Mouse (Mus musculus) testis, adult 2 months (tissue): ENCODE results near the gene Gm45208. TPM values are rescaled to one million over a fixed set of nuclear protein-coding genes. Genes with fewer than 3 reads are reported as not detected.
A peak's percentile ranks its signal among the peaks of the same experiment; 100 is the strongest.

Experiments
- H3K27ac ChIP-seq: fragments of 200-500 bp; 2 replicates; pipeline ENCODE4 v1.5.1; 2012; ENCODE audit warnings: low read depth, low read length; ENCODE audit not compliant: control insufficient read depth, insufficient read depth
- H3K27me3 ChIP-seq: fragments of 200-500 bp; 2 replicates; pipeline ENCODE4 v1.6.1; 2012; ENCODE audit warnings: mild to moderate bottlenecking, low read length, moderate library complexity; ENCODE audit not compliant: control insufficient read depth, insufficient read depth
- H3K36me3 ChIP-seq: fragments of 200-500 bp; 2 replicates; pipeline ENCODE4 v1.6.1; 2012; ENCODE audit warnings: mild to moderate bottlenecking, low read length; ENCODE audit not compliant: control insufficient read depth, insufficient read depth
- H3K4me1 ChIP-seq: fragments of 200-500 bp; 2 replicates; pipeline ENCODE4 v1.6.1; 2012; ENCODE audit warnings: low read length; ENCODE audit not compliant: control insufficient read depth, insufficient read depth
- H3K4me3 ChIP-seq: fragments of 200-500 bp; 2 replicates; pipeline ENCODE4 v1.5.1; 2012; ENCODE audit warnings: low read depth, mild to moderate bottlenecking, low read length, moderate library complexity, mixed read lengths; ENCODE audit not compliant: control insufficient read depth
- CTCF ChIP-seq: fragments of 200-500 bp; IDR thresholded peaks from 2 replicates; pipeline ENCODE4 v1.5.1; 2012; ENCODE audit warnings: low read depth, mild to moderate bottlenecking, inconsistent platforms, low read length, moderate library complexity; ENCODE audit not compliant: control insufficient read depth, insufficient read depth, insufficient replicate concordance
- POLR2A ChIP-seq: fragments of 200-500 bp; IDR thresholded peaks from 2 replicates; pipeline ENCODE4 v1.6.1; 2012; ENCODE audit warnings: low read depth, mild to moderate bottlenecking, inconsistent platforms, low read length, moderate library complexity; ENCODE audit not compliant: control insufficient read depth
- polyA plus RNA-seq: library from polyadenylated mRNA; depleted of rRNA; stranded (reverse); fragments of >200 nt; gene quantifications from 2 replicates; pipeline ENCODE4 v1.2.3, GENCODE M21; 2012; rRNA removed

Gene Gm45208
- 0.32 and 0.40 TPM in 2 replicates for polyA plus RNA-seq

DNA sequence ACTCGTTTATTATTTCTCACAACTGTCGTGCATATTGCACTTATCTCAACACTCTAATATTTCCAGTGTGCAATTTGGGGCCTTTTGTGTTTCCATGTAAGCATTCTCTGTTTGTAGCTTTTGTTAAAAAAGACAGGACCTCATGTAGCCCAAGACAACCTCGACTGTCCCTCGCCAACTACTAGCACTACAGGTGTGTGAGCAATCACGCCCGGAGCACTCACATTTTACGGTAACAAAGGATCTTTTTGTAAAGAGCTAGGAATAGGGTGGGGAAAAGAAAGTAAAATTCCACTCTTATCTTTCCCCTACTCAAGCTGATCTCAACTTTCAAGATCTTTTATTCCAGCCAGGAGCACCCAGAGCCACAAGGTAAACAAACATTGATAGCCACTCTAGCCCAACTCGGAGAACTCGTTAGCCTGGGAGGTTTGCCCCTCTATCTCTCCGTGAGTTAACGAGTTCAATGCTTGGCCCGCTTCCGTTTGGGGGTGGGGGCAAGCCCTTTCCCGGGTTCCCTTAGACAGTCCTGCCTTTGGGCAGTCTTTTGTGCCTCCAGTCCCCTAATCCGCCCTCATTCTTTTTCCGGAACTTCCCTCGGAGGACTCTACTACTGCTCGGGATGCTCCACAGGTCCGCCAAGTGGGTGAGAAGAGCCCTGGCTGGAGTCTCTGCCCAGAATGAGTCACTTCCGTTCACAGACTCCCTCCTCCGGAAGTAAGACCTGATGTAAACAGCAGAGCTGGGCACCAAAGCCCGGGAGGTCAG is at the start of gene Gm45208:
TSS of gene Gm45208 (plus strand) at position 732 of the 768 bp plus-strand sequence.
- peak within 1 kb of the TSS; percentile 96 for H3K27ac ChIP-seq
- no peak for TF ChIP-seq POLR2A
- TF ChIP-seq CTCF: no peak

DNA sequence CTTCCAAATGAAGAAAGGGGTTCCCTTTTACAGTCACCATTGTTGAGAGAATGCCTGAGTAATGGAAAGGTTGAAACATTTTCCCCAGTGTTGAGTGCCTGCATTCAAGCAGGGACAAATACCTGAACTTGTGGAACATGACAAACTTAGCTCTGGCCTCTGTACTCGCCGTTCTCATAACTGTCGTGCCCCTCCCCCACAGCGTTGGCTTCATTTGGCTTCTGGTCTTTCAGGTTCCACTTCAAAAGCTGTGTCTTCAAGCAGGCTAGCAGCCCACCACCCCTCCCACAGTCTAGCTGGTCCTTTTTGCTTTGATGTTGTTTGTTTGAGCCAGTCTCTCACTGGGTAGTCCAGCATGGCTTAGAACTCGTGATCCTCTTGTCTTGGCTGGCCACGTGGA is 49.3 kb upstream of the Gm45208 start:
- H3K4me1 ChIP-seq: peaks cover 25% of the 10 kb centered on the region
- no peak overlapping the region for H3K4me3 ChIP-seq
- H3K36me3 ChIP-seq: no peaks in the 10 kb centered on the region
- H3K27me3 ChIP-seq: no peaks in the 10 kb centered on the region
- no peak overlapping the region for H3K27ac ChIP-seq
- no peak for TF ChIP-seq CTCF
- TF ChIP-seq POLR2A: no peak

More for the DNA sequence above, at the start of gene Gm45208:
- Histone ChIP-seq H3K36me3 (no peaks in the 10 kb centered on the region), H3K4me3 (peak within 1 kb of the TSS; percentile 95), H3K4me1 (no peaks in the 10 kb centered on the region; the same call in 1 of the 2 replicates), H3K27me3 (no peaks in the 10 kb centered on the region)

GRCm38 (mm10) chrX:7673578-7674281 is 48.3 kb upstream of the Gm45208 start:
- Histone ChIP-seq H3K4me1 (peaks cover 25% of the 10 kb centered on the region), H3K36me3 (no peaks in the 10 kb centered on the region), H3K27ac (no peak overlapping the region), H3K27me3 (no peaks in the 10 kb centered on the region), H3K4me3 (no peak overlapping the region)
- TF ChIP-seq CTCF: no peak
- no peak for TF ChIP-seq POLR2A

DNA sequence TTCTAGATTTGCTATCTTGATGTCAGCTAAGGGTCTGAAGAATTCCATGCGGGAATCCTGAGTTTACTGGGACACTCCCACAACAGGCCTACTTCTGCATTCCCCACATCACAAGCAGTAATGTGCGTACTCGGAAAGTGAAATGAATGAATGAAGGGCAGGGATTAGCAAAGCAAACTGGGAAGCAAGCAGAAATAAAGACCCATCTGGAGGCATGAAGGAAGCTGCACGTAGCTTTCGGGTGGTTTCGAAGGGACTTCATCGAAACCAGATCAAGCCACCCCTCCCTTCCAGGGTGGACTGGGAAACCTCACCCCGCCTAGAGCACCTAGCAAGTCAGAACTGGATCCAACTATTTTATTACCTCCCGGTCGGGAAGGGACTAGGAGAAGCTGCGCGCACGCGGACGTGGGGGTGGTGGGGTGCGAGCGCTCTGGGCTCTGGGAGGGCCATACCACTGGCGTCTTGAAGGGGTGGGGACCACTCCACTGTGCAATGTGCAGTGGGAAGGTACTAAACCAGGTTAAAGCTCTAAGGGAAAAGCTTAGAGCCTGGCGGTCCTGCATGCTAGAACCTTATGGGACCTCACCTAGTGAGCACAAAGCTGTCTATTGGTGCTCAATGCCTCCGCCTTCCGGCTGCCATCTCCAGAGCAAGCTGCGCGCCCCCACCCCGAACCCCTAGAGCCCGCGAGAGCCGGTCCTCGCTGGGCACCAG is 47.6 kb upstream of the Gm45208 start:
- no peak overlapping the region for H3K27ac ChIP-seq
- TF ChIP-seq CTCF (no peak), POLR2A (no peak)
- peak overlapping the region; percentile 17 for H3K4me3 ChIP-seq
- H3K27me3 ChIP-seq: no peaks in the 10 kb centered on the region
- no peaks in the 10 kb centered on the region for H3K36me3 ChIP-seq
- H3K4me1 ChIP-seq: peaks cover 25% of the 10 kb centered on the region

- no peak for TF ChIP-seq CTCF
- no peak for TF ChIP-seq POLR2A
- H3K4me3 ChIP-seq: no peak overlapping the region; the same call in 1 of the 2 replicates
Observed at GRCm38 (mm10) chrX:7675001-7675380, 47.1 kb upstream of the Gm45208 start.

DNA sequence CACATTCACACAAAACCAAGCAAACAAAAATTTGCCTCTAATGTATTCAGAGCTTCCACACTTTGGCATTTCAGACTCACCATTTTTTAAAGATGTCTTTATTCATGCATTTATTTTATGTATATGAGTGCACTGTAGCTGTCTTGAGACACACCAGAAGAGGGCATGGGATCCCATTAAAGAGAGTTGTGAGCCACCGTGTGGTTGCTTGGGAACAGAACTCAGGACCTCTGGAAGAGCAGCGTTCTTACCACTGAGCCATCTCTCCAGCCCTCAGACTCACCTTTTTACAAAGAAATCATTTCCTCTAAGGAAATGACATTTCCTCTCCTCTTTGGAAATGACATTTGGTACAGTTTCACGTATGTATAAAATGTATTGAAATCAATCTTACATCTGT is 43.1 kb upstream of the Gm45208 start:
- no peaks in the 10 kb centered on the region for H3K27me3 ChIP-seq
- H3K4me3 ChIP-seq: no peak overlapping the region
- no peak overlapping the region for H3K27ac ChIP-seq
- H3K36me3 ChIP-seq: no peaks in the 10 kb centered on the region
- TF ChIP-seq POLR2A (no peak), CTCF (no peak)
- peaks cover 9% of the 10 kb centered on the region for H3K4me1 ChIP-seq

More at GRCm38 (mm10) chrX:7675001-7675380, 47.1 kb upstream of the Gm45208 start:
- Histone ChIP-seq H3K27ac (no peak overlapping the region), H3K4me1 (peaks cover 25% of the 10 kb centered on the region), H3K36me3 (no peaks in the 10 kb centered on the region), H3K27me3 (no peaks in the 10 kb centered on the region)
